Mouse (Mus musculus) hindbrain, postnatal 0 days (tissue): ENCODE results near the gene Car5a. TPM values are rescaled to one million over a fixed set of nuclear protein-coding genes. Genes with fewer than 3 reads are reported as not detected.
A peak's percentile ranks its signal among the peaks of the same experiment; 100 is the strongest.

ENCODE experiments used
- ATAC-seq: fragments of 200-750 bp; cut with Nextera tagmentation; 2 replicates; pipeline ENCODE4 v1.8.0; 2017; ENCODE audit warnings: mild to moderate bottlenecking, moderate TSS enrichment, moderate library complexity
- DNase-seq: peaks from one replicate; pipeline ENCODE4 v3.0.0-alpha.2; 2015; ENCODE audit warnings: low spot score
- H3K27ac ChIP-seq: fragments of 300-500 bp; sonication (generic); 2 replicates; pipeline ENCODE4 v1.5.1; 2014; ENCODE audit warnings: mild to moderate bottlenecking
- H3K27me3 ChIP-seq: fragments of 300-500 bp; sonication (generic); 2 replicates; pipeline ENCODE4 v1.6.1; 2014; ENCODE audit warnings: low read length, mixed read lengths; ENCODE audit not compliant: insufficient read depth
- H3K36me3 ChIP-seq: fragments of 300-500 bp; sonication (generic); 2 replicates; pipeline ENCODE4 v1.6.1; 2014; ENCODE audit warnings: low read length, mixed read lengths; ENCODE audit not compliant: insufficient read depth
- H3K4me1 ChIP-seq: fragments of 300-500 bp; sonication (generic); 2 replicates; pipeline ENCODE4 v1.6.1; 2014; ENCODE audit warnings: antibody characterized with exemption, low read length, mixed read lengths; ENCODE audit not compliant: insufficient read depth
- H3K4me2 ChIP-seq: fragments of 300-500 bp; sonication (generic); 2 replicates; pipeline ENCODE4 v1.6.1; 2014; ENCODE audit warnings: low read depth, mild to moderate bottlenecking, low read length, moderate library complexity, mixed read lengths
- H3K4me3 ChIP-seq: fragments of 300-500 bp; sonication (generic); 2 replicates; pipeline ENCODE4 v1.5.1; 2014; ENCODE audit warnings: low read length
- H3K9ac ChIP-seq: fragments of 300-500 bp; sonication (generic); replicated peaks from 2 replicates; pipeline ENCODE4 v1.6.1; 2014; ENCODE audit warnings: mild to moderate bottlenecking, low read length, moderate library complexity, mixed read lengths
- H3K9me3 ChIP-seq: fragments of 300-500 bp; sonication (generic); 2 replicates; pipeline ENCODE4 v1.6.1; 2016; ENCODE audit warnings: low read length, mixed read lengths
- CTCF ChIP-seq: IDR thresholded peaks from 2 replicates; pipeline ENCODE4 v1.5.1; 2016; ENCODE audit warnings: antibody characterized with exemption, control low read depth, low read depth
- WGBS: fragments of 180-500 bp; shearing (Covaris S2); extraction: QIAGEN DNeasy Blood & Tissue Kit; methylation state at CpG from one replicate; pipeline ENCODE4 v1.1.7; 2014; 5-methylcytosine and 5-hydroxymethylcytosine counted together
- polyA plus RNA-seq: library from polyadenylated mRNA; unstranded; fragments of >200 nt; fragmentation: Nextera tagmentation; extraction: Ambion mirVana; gene quantifications from 2 replicates; pipeline ENCODE4 v1.2.1, GENCODE M21; 2015
- total RNA-seq: library from RNA; depleted of rRNA; stranded (reverse); fragments of >200 nt; gene quantifications from 2 replicates; pipeline ENCODE4 v1.2.3, GENCODE M21; 2014; rRNA removed

Gene Car5a
- total RNA-seq (0.42 TPM in 1 of 2 replicates, not detected in the other), polyA plus RNA-seq (0.23 and 0.50 TPM in 2 replicates)

- H3K27me3 ChIP-seq: no peaks in the 10 kb centered on the region
- no peaks in the 10 kb centered on the region for H3K36me3 ChIP-seq
- H3K4me2 ChIP-seq: no peak within 1 kb of the TSS
- TF ChIP-seq CTCF: no peak
- no peak for ATAC-seq
- peaks cover 20% of the 10 kb centered on the region; the same call in 1 of the 2 replicates for H3K4me1 ChIP-seq
- DNase-seq: no peak
- no peak within 1 kb of the TSS for H3K4me3 ChIP-seq
- no peak within 1 kb of the TSS for H3K27ac ChIP-seq
- H3K9me3 ChIP-seq: no peaks in the 10 kb centered on the region
- H3K9ac ChIP-seq: 0 out of 2 replicates have a peak within 1 kb of the TSS, but pooled peaks have one; percentile 5
Measured at GRCm38 (mm10) chr8:121944831-121945230, at the start of gene Car5a. Gene Car5a (minus strand): TSS chr8:121944904.

- 84% methylated on average over 4 of the region's 4 CpGs for WGBS
Measured at GRCm38 (mm10) chr8:121992911-121993310, 48.2 kb upstream of the Car5a start.

GRCm38 (mm10) chr8:121991611-121992010 is 46.9 kb upstream of the Car5a start:
- Histone ChIP-seq H3K27ac (no peak overlapping the region), H3K4me1 (no peaks in the 10 kb centered on the region), H3K4me3 (no peak overlapping the region), H3K9ac (no peak overlapping the region), H3K27me3 (no peaks in the 10 kb centered on the region), H3K36me3 (peaks cover 17% of the 10 kb centered on the region; the same call in 1 of the 2 replicates), H3K4me2 (no peak overlapping the region), H3K9me3 (no peaks in the 10 kb centered on the region)
- ATAC-seq (no peak), DNase-seq (no peak)
- TF ChIP-seq CTCF: no peak
- 90% methylated on average over 7 of the region's 7 CpGs for WGBS

More at GRCm38 (mm10) chr8:121992911-121993310, 48.2 kb upstream of the Car5a start:
- no peak overlapping the region for H3K9ac ChIP-seq
- ATAC-seq (no peak), DNase-seq (no peak)
- H3K4me2 ChIP-seq: no peak overlapping the region
- H3K27ac ChIP-seq: no peak overlapping the region
- H3K4me3 ChIP-seq: no peak overlapping the region
- H3K27me3 ChIP-seq: no peaks in the 10 kb centered on the region
- H3K4me1 ChIP-seq: no peaks in the 10 kb centered on the region
- no peaks in the 10 kb centered on the region for H3K9me3 ChIP-seq
- H3K36me3 ChIP-seq: peaks cover 22% of the 10 kb centered on the region; the same call in 1 of the 2 replicates
- TF ChIP-seq CTCF: no peak

- Histone ChIP-seq H3K9me3 (no peaks in the 10 kb centered on the region), H3K36me3 (peaks cover 17% of the 10 kb centered on the region; the same call in 1 of the 2 replicates), H3K27ac (no peak overlapping the region), H3K4me3 (no peak overlapping the region), H3K4me2 (no peak overlapping the region), H3K9ac (no peak overlapping the region), H3K4me1 (no peaks in the 10 kb centered on the region), H3K27me3 (no peaks in the 10 kb centered on the region)
- DNase-seq (no peak), ATAC-seq (0 out of 2 replicates have a peak, but pooled peaks have one; percentile 35)
- no peak for TF ChIP-seq CTCF
- WGBS: 73% methylated on average over 9 of the region's 9 CpGs
Measured at GRCm38 (mm10) chr8:121990506-121991255, 46.0 kb upstream of the Car5a start.

- Histone ChIP-seq H3K4me3 (no peak overlapping the region), H3K9ac (no peak overlapping the region), H3K27me3 (no peaks in the 10 kb centered on the region), H3K9me3 (no peaks in the 10 kb centered on the region), H3K4me2 (no peak overlapping the region), H3K36me3 (peaks cover 13% of the 10 kb centered on the region; the same call in 1 of the 2 replicates), H3K27ac (no peak overlapping the region), H3K4me1 (no peaks in the 10 kb centered on the region)
- WGBS: 93% methylated on average over 5 of the region's 5 CpGs
- DNase-seq (no peak), ATAC-seq (no peak)
- no peak for TF ChIP-seq CTCF
Measured at GRCm38 (mm10) chr8:121987892-121988291, 43.2 kb upstream of the Car5a start.

GRCm38 (mm10) chr8:121985673-121986072 is 41.0 kb upstream of the Car5a start:
- no peak for TF ChIP-seq CTCF
- no peak for ATAC-seq
- H3K4me1 ChIP-seq: peaks cover 2% of the 10 kb centered on the region; the same call in 1 of the 2 replicates
- no peak for DNase-seq
- no peak overlapping the region for H3K9ac ChIP-seq
- H3K4me2 ChIP-seq: no peak overlapping the region
- WGBS: 100% methylated on average over 3 of the region's 3 CpGs
- no peak overlapping the region for H3K27ac ChIP-seq
- no peaks in the 10 kb centered on the region for H3K9me3 ChIP-seq
- no peak overlapping the region for H3K4me3 ChIP-seq
- H3K36me3 ChIP-seq: peaks cover 13% of the 10 kb centered on the region; the same call in 1 of the 2 replicates
- H3K27me3 ChIP-seq: no peaks in the 10 kb centered on the region

GRCm38 (mm10) chr8:121981520-121981895 is 36.8 kb upstream of the Car5a start:
- DNase-seq (peak; percentile 41), ATAC-seq (no peak)
- no peak overlapping the region for H3K4me2 ChIP-seq
- no peak overlapping the region for H3K27ac ChIP-seq
- peaks cover 2% of the 10 kb centered on the region; the same call in 1 of the 2 replicates for H3K4me1 ChIP-seq
- peaks cover 17% of the 10 kb centered on the region for H3K36me3 ChIP-seq
- no peak overlapping the region for H3K9ac ChIP-seq
- H3K9me3 ChIP-seq: no peaks in the 10 kb centered on the region
- TF ChIP-seq CTCF: peak; percentile 4; the same call in 1 of the 2 replicates
- no peaks in the 10 kb centered on the region for H3K27me3 ChIP-seq
- WGBS: 32% methylated on average over 7 of the region's 7 CpGs
- H3K4me3 ChIP-seq: no peak overlapping the region
